Mouse (Mus musculus) adrenal gland (tissue): ENCODE data around the gene Med16.

Experiments used
- intact Hi-C: fragments of 180-260 bp; cut with DNase I; formaldehyde crosslinking; loops from one replicate; pipeline ENCODE4 v1.15.1; 2025

Gene Med16

DNA sequence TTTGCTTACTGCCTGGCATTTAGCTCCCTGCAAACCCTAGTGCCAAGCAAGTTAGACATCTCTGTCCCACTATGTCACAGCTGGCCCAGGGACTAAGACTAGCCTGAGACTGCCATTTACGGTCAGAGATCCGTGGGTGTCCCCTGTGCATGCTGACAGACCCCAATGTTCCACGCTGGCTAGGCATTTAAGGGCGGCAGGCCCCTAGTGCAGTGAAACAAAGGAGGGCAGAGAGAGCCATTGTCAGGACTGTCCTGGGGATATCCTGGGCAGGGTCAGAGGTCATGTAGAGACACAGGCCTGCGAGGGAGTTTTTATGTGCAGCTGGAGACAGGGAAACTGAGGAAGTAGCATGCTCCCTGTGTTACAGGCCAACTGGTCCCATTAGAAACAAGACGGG, 25.1 kb upstream of the Med16 start:
- intact Hi-C loops, result no loop called here

DNA sequence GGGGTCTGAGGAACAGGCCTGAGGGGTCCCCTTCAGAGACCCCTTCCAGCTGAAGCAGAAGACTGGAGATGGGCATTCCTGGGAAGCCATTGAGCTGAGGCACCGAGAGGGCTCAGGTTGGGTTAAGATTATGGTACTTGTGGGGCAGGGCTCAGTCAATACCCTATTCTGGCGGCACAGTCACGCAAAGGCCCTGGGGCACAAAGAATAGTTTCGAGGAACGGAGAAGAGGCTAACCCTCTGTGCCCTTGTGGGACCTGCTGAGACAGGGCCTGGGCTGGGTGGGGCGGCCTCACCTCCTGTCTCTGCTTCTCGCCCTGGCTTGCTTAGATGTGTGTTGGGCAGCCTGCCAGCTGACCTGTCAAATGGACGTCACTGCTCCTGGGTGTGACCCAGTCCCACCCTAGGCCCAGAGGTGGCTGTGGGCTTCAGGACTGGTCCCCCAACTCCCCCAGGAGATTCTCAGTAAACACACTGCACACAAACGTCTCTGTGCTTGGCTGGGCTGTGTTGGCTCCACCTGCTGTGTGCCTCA, 24.5 kb upstream of the Med16 start:
- intact Hi-C loops, result no loop called here

DNA sequence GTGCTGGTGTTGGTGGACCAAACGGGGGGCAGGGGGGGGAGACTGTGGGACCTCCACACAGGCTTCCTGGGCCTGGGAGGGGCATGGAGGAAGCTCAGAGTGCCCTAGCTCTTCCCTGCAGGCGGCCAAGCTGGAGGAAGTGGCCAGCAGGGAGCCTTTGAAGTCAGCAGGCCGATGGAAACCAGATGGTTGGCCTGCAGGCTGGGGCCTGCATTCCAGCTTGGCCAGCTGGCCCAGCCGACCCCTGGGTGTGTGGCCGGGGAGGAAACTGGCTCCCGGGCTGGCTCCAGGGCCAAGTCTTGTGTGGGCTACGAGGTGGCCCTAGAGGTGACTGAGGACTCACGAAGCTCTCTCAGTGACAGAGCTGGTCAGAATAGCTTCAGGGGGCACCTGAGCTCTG, 24.0 kb upstream of the Med16 start:
- intact Hi-C loops, result no loop called here

DNA sequence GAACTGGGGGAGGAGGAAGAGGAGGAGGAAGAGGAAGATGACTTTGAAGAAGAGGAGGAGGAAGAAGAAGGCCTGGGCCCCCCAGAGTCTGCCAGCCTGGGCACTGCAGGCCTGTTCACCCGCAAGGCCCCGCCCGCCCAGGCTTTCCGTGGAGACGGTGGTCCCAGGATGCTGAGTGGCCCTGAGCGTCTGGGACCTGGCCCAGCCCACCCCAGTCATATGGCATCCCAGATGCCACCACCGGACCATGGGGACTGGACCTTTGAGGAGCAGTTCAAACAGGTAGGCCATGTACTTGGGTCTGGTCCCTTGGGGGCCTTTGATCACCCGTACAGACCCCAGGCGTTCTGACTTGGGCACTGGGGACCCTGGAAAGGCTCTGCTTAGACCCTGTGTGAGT, 23.1 kb upstream of the Med16 start:
- intact Hi-C loops, result no loop called here

DNA sequence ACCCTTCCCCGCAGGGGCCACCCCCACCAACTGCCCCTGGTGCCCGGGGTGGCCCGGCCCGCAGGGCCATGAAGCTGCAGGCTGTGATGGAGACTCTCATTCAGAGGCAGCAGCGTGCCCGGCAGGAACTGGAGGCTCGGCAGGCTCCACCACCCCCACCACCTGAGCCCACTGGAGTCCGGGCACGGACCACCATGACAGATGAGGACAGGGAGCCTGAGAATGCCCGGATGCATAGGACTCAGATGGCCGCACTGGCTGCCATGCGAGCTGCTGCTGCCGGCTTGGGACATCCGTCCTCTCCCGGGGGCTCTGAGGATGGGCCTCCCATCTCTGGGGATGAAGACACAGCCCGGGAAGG, 22.1 kb upstream of the Med16 start:
- intact Hi-C loops, result no loop called here

DNA sequence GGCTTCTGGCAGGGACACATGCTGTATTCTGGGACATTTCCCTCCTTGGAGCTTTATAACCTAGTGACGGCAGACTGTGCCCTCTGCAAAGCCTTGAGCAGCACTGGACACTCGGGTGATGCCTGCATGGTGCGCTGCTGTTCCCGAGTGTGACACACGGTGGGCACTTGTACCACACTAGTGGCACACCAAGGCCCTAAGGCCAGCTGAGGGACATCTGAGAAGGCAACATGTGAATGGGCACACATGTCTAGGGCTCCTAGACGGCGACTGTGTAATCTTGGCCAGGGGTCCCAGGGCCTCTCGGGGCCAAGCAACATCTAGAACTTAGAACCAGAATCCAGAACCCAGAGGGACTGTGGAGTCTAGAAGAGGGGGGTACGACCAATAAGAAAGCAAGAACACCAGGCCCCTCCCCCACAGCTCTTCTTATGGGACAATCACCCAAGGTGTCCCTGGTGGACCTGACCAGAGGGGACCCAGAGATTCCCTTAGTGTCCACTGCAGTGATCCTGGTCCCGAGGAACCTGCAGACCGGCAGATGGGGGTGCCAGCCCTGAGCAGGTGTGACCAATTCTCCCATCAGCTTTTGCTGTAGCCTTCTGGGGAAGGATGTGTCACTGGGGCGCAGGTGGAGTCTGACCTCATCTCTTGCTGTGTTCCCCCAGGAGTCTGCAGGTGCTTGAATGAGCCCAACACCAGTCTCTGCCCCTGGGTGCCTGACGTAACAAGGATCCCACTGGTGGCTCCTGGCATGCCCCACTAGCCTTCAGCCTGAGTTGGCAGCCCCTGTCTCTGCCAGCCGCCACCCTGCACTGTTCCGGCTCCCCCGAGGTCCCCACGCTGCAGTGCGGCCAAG, 21.5 kb upstream of the Med16 start:
- intact Hi-C loops, result no loop called here

DNA sequence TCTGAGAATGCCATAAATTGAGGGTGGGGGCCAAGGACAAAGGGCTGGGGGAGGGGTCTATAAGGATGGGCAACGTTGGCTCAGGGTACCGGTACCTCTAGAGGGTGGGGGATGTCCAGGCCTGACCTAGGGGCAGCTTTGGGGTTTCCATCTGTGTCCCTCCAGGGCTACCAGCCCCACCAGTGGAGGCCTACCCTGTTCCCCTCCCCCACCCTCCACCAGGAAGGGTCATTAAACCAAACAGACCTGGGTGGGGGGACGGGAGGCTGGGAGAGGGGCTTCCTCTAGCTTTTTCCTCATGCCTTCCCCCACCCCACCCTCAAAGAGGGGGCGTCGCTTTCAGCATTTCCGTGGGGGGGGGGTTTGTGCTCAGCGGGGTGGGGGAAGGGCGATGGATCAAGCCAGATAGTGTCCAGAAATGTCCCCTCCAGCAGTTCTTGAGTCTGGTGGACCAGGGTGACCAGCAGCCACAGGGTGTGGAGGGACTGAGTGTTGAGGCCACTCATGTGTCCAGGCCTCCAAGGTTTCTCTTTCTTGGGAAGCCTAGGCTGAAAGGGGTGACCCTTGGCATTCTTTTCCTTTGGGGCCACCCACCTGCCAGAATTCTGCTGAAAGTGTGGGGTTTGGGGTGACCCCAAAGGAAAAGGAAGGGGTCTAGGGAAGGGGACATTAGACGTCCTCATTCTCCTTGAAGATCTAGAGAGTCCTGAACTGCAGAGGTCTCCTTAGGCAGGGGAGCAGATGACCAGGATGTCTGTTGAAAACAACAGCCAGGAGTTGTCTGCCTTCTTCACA, 20.4 kb upstream of the Med16 start:
- intact Hi-C loops, result no loop called here

DNA sequence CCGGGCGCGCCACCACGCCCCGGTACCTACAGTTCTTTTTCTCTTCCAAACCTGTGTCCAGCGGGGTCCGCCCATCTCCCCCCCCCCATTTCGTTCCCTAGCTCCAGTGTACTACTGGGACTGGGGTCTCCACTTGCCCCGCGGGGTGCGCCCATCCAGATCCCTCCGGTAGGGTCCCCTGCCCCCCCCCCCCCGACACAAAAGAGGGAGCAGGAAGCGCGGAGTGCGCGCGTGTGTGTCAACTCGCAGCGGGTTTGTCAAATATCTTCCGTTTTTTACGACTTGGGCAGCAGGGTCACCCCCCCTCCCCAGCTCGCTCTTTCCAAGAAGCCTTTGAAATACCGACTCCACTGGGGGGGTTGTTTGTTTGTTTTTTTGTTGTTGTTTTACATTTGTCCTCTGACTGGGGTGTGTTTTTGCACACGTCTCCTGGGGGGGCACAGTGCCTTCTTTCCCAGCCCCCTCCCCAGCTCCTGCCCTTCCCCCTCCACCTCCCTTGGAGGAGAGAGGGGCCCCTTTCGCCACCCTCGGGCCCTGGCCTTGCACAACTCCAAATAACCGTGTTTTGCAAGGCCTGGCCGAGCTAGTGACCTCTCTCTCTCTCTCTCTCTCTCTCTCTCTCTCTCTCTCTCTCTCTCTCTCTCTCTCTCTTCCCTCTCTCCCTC, 19.4 kb upstream of the Med16 start:
- intact Hi-C loops, result no loop called here

DNA sequence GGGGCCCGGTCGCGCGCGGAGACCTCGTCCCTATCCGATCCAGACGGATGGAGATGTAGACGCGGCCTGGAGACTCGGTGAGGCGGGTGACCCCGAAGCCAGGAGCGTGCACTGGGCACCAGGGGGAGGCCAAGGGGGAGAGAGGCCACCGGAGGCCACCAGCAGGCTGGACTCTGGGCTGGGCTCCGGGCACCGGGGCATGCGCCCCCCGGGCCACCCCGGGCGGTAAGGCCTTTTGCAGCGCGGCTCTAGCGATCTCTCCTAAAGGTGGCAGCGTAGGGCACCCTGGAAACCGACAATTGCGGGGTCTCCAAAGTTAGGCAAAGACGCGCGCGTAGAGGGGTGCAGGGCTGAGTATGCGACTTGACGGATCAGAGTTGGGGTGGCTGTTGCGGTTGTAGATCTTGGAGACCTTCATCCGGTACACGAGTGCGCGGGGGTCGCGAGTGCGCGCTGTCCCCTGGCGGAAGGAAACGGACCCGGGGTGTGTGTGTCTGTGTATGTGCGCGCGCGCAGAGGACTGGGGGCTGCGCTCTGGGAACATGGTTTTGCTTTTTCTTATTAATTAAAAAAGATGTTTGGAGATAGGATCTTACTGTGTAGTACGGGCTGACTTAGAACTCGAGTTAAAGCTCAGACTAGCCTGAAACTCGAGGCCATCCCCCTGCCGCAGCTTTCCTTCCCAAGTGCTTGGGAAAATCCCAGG, 18.8 kb upstream of the Med16 start:
- intact Hi-C loops, result no loop called here

DNA sequence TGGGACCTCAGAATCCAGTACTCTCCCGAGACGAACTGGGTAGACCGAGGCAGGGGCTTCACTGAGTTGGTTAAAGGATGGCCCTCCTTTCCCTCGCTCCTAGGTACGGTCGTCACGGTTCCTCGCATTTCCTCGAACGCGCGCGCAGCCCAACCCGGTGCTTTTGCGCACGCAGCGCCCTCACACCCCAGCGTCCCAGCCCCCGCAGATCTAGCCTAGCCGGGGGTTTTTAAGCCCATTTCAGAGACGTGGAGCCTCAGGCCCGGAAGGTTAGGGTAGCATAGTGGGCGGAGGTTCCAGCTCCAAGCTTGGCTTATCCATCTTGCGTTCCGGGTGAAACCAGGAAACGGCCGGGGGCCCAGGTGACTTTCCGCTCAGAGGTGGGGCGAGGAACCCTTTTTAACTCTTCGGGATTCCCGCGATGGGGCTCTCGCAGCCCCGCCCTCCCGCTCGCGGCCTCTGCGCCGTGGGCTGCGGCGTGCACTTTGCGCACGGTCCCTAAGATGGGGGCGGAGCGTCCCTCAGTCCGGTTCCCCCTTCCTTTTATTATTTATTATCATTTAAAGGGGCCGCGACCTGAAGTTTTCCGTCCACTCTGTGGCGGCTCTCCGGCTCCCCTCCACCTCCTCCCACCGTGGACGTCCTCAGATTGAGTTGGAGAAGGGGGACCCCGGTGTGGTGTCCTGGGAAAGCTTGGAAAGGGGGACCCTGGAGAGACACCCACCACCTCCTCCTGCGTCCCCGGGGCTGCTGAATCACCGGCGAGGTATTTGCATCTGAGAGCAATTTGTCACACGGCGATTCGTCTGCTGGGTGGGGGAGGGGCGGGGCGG, 18.0 kb upstream of the Med16 start, which contains the start of gene Arid3a:
Arid3a (plus strand) TSS at position 553 of the 833 bp plus-strand sequence.
- intact Hi-C loops, result no loop called here

DNA sequence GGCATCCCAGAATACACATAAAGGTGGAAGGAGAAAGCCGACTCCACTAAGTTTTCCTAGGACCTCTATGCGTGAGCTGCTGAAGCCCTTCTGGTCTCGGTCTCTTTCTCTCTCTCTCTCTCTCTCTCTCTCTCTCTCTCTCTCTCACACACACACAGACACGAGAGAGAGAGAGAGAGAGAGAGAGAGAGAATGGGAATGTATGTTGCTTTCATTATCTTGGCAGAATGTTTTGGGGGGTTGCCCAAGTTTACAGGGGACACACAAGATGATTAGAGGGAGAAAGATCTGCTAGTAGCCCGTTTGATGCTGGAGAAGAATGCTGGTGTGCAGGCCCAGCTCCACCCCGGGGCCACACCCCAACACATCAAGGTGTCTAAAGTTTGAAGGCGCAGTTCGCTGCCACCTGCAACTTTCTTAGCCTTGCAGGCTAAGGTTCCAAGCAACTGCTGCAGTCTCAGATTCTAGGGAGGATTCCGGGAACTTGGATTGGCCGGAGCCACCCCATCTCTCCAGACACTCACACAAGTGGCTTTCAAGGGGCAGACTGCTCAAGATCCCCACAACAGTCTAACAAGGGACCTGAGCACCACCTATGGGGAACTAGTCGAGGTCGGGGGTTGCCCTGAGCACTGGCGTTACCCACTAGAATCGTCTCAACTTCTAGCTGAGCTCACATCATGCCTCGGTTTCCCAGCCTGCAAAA, 17.2 kb upstream of the Med16 start:
- intact Hi-C loops, result loop anchor here (1.0 kb wide), 2 partner anchors 28 to 32 kb away; no protein-coding TSS in a partner anchor

DNA sequence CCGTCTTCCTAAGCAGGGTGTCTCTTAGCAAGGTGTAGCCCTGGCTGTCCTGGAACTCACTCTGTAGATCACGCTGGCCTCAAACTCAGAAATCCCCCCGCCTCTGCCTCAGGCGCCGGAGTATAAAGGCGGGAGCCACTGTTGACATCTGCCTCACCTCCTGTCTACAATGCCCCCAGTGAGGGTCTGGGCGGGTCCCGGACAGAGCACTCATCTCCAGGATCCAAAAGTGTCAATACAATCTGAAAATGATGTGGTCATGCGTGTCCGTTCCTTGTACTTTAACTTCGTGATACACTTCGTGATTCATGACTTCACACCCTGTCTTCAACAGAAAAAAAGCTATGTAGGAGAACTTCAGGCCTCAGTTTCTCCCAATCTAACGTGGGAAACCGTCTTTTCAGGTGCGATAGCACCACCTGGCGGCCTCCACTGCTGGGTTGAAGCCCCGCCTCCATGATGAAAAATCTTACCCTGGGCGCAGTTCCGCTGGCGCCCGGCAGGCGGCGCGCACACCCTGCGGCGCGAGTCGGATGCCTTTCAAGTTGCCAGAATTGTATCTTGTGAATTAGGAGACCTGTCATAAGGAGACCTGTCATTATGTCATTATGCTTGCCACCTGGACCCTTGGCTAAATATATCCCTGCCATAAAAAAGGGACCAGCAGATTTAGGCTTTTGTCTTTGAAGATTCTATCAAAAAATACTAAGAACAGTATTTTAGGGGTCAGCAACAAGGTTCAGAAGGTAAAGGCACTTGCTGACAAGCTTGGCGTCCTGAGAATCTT, 16.5 kb upstream of the Med16 start:
- intact Hi-C loops, result loop anchor here (1.0 to 5.0 kb wide), 4 partner anchors 29 to 90 kb away; no protein-coding TSS in a partner anchor

DNA sequence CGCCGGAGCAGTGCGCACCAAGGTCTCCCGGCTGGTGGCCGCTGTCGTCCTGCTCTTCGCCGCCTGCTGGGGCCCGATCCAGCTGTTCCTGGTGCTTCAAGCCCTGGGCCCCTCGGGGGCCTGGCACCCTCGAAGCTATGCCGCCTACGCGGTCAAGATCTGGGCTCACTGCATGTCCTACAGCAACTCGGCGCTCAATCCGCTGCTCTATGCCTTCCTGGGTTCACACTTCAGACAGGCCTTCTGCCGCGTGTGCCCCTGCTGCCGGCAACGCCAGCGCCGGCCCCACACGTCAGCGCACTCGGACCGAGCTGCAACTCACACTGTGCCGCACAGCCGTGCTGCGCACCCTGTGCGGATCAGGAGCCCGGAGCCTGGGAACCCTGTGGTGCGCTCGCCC, 12.8 kb upstream of the Med16 start:
- intact Hi-C loops, result loop anchor here (5.0 kb wide), 1 partner anchor 39 kb away; no protein-coding TSS in a partner anchor

DNA sequence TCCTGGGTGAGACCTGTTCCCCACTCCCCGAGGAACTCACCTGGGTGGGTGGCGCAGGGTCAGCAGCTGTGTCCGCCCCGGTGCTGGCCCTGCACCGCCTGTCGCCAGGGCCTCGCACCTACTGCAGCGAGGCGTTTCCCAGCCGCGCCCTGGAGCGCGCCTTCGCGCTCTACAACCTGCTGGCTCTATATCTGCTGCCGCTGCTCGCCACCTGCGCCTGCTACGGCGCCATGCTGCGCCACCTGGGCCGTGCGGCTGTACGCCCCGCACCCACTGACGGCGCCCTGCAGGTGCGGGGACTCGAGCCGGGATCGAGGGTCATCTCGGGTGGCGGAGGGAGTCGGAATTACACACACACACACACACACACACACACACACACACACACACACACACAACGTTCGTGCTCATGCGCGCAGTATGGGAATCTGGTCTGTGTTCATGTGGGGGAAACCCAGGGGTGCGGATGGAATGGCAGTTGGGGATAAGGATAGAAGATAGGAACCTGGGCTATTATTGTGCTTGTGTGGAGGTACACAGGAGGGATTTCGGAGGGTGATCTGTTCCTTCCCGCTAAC, 12.3 kb upstream of the Med16 start, which contains the start of gene R3hdm4:
R3hdm4 (minus strand) TSS at position 251 of the 578 bp plus-strand sequence.
- intact Hi-C loops, result loop anchor here (5.0 kb wide), 1 partner anchor 39 kb away; no protein-coding TSS in a partner anchor

DNA sequence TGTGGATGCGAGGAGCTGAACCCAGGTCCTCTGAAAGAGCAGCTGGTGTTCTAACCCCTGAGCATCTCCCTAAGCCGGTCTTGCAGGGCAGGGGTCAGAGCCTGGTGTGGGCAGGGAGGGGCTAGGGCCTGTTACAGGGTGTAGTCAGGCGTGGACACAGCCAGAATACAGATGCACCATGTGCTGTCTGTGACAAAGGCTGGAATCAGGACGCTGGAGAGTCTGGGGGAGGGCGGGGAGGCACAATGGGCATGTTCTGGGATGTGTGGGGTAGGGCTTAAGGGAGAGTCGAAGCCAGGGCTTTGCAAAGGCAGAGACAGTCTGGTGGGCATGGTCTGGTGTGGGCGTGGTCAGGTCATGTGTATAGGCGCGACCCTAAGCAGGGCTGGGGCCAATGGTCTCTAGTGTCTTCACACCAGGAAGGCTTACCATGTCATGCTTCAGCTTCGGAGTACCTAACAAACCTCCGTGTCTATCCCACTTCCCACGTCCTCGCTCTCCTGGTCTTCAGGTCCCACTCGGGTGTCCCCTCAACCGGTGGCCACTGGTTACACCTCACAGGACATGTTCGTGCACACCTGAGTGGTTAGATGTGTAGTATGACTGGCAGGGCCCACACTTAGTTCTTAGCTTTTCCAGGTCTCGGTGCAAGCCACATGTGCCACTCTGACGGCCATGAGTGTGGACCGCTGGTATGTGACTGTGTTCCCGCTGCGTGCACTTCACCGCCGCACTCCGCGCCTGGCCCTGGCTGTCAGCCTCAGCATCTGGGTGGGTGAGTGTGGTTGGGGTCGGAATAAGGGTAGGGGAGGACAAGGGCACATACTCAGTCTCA, 11.6 kb upstream of the Med16 start:
- intact Hi-C loops, result loop anchor here (5.0 kb wide), 1 partner anchor 38 kb away; no protein-coding TSS in a partner anchor

DNA sequence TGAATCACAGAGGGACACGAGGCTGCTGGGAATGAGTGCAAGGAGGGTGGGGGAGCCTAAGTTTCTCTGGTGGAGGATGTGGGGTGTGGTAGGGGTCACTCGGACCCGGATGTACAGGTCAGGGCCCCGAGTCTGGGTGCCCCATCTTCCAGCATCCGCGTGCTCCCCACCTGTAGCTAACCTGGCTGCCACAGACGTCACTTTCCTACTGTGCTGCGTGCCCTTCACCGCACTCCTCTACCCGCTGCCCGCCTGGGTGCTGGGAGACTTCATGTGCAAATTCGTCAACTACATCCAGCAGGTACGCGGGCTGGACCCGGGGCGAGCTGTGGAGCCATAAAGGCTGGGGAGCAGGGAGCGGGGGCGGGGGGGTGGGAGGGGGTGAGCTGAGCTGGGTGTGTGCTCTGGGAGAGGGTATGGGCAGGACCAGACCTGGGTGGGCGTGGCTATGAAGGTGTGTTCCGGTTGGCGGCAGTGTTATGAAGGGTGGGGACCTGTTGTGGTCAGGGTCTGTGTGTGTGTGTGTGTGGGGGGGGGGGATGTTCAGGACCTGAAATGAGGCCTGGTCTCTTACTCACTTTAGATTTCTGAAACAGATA, 10.6 kb upstream of the Med16 start:
- intact Hi-C loops, result no loop called here
